Comparison of ENCODE assay signal across 14 mouse cellular contexts in the genomic region with DNA sequence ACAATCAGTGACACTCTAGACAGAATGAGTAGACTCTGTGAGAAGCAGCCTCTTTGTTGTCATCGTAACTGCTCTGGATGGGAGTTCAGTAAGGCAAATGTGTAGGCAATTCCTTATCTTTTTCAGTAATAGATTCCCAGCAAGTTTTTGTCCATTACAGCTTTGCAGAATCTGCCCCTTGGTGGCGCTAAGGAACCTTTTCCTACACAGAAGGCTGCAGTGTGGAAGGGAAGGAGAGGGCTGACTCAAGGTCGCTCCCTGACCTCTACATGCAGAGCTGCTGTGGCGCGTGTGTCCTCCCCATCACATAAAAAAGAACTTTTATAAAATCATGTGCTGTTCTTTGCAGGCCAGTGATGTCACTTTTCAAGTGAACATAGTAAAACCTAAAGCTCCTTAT. TPM values are rescaled to one million over a fixed set of nuclear protein-coding genes. Genes with fewer than 3 reads are reported as not detected.
DNase-seq lines count a peak whose midpoint lies in the region; ATAC-seq and TF ChIP-seq lines count a peak whose summit lies in the region.
"Had no signal": no experiment of that assay in that cellular context is flagged by ENCODE, and none has a peak within 500 bp of the region (broad histone marks: within the 10 kb centered on the region; RNA-seq: fewer than 3 reads in every experiment).

No protein-coding gene starts in this region.

- ATAC-seq in kidney, embryonic 15.5 days (replicated peaks; ENCODE audit: low FRiP score) = no peak
- ATAC-seq in common myeloid progenitor, adult 5-6 weeks (replicated peaks; ENCODE audit: low read depth, poor library complexity, severe bottlenecking) = peak; percentile 31; the same call in 1 of the 2 replicates

- H3K36me3 ChIP-seq in kidney, adult 2 months (ENCODE audit: control insufficient read depth, insufficient read depth, low read length) = no peaks in the 10 kb centered on the region
- H3K36me3 ChIP-seq in kidney, embryonic 15.5 days = peaks cover 86% of the 10 kb centered on the region

- no peaks in the 10 kb centered on the region for H3K27me3 ChIP-seq in kidney, adult 2 months (replicated peaks; ENCODE audit: control insufficient read depth, insufficient read depth, low read length)
- no peaks in the 10 kb centered on the region for H3K27me3 ChIP-seq in kidney, embryonic 15.5 days
- H3K27me3 ChIP-seq: hindbrain, embryonic 13.5 days; neural tube, embryonic 12.5 days had no signal

- DNase-seq in kidney, adult 2 months = no peak
- DNase-seq in right cerebral cortex, postnatal 4 days = peak; percentile 19
- DNase-seq in right cerebral cortex, postnatal 25 days = no peak
- DNase-seq in urinary bladder, postnatal 4 days (ENCODE audit: low spot score in 2 of 2) = no peak
- DNase-seq in cerebellum, postnatal 36 days = no peak
- DNase-seq: cerebellum, adult 9-10 months; heart, adult 18-20 months; thymus, postnatal 36 days had no signal

- peak; percentile 34 for TF ChIP-seq CTCF in kidney, adult 2 months (conservative IDR thresholded peaks at IDR 0.05; ENCODE audit: insufficient read depth, insufficient read length, low read depth, low read length)

- no peak overlapping the region for H3K9ac ChIP-seq in kidney, embryonic 15.5 days
- H3K9ac ChIP-seq: hindbrain, embryonic 13.5 days; neural tube, embryonic 12.5 days had no signal

- WGBS in kidney, adult 2 months = 69% methylated on average over 5 of the region's 5 CpGs
- 83% methylated on average over 5 of the region's 5 CpGs for WGBS in kidney, embryonic 15.5 days

- H3K27ac ChIP-seq in kidney, adult 2 months (ENCODE audit: insufficient read depth, low read depth, low read length) = no peak overlapping the region
- H3K27ac ChIP-seq in kidney, embryonic 15.5 days = no peak overlapping the region
- H3K27ac ChIP-seq: hindbrain, embryonic 13.5 days; neural tube, embryonic 12.5 days had no signal

- no peak overlapping the region for H3K4me3 ChIP-seq in kidney, adult 2 months (ENCODE audit: insufficient read depth, low read depth, low read length)
- no peak overlapping the region for H3K4me3 ChIP-seq in kidney, embryonic 15.5 days (replicated peaks)
- H3K4me3 ChIP-seq: hindbrain, embryonic 13.5 days; neural tube, embryonic 12.5 days had no signal

- no peaks in the 10 kb centered on the region for H3K9me3 ChIP-seq in kidney, embryonic 15.5 days (replicated peaks)
- H3K9me3 ChIP-seq: hindbrain, embryonic 13.5 days; neural tube, embryonic 12.5 days had no signal

- no peak for TF ChIP-seq POLR2A in kidney, adult 2 months (IDR thresholded peaks at IDR 0.05; ENCODE audit: low read depth, low read length)

- peaks cover 10% of the 10 kb centered on the region; the same call in 1 of the 2 replicates for H3K4me1 ChIP-seq in kidney, adult 2 months (ENCODE audit: control insufficient read depth, insufficient read depth, low read length)
- H3K4me1 ChIP-seq in kidney, embryonic 15.5 days = peaks cover 28% of the 10 kb centered on the region

- H3K4me2 ChIP-seq in kidney, embryonic 15.5 days = no peak overlapping the region
- H3K4me2 ChIP-seq: hindbrain, embryonic 13.5 days; neural tube, embryonic 12.5 days had no signal

RNA-seq across cellular contexts. Expression of gene Nsl1, which starts 5.6 kb away (rescaled TPM):
- polyA plus RNA-seq in kidney, adult 2 months (2012; rRNA removed) = 0.31 and 0.43 TPM in 2 replicates
- polyA plus RNA-seq in kidney, embryonic 15.5 days (2015; fragmentation: Nextera tagmentation; extraction: Ambion mirVana) = 22.1 and 23.1 TPM in 2 replicates
- total RNA-seq in common myeloid progenitor, adult 5-6 weeks (2017) = 10.2 and 13.3 TPM in 2 replicates

RNA-seq across cellular contexts. Expression of gene Tatdn3, which starts 5.6 kb away (rescaled TPM):
- 8.1 and 10.4 TPM in 2 replicates for polyA plus RNA-seq in kidney, adult 2 months (2012; rRNA removed)
- polyA plus RNA-seq in kidney, embryonic 15.5 days (2015; fragmentation: Nextera tagmentation; extraction: Ambion mirVana) = 12.8 and 13.8 TPM in 2 replicates
- 16.9 and 24.8 TPM in 2 replicates for total RNA-seq in common myeloid progenitor, adult 5-6 weeks (2017)

RNA-seq across cellular contexts. Expression of gene Batf3, which starts 29.3 kb away (rescaled TPM):
- 4.1 and 4.9 TPM in 2 replicates for polyA plus RNA-seq in kidney, adult 2 months (2012; rRNA removed)
- 12.5 and 13.7 TPM in 2 replicates for polyA plus RNA-seq in kidney, embryonic 15.5 days (2015; fragmentation: Nextera tagmentation; extraction: Ambion mirVana)
- total RNA-seq in common myeloid progenitor, adult 5-6 weeks (2017) = 6.0 TPM in 1 of 2 replicates, not detected in the other

RNA-seq across cellular contexts. Expression of gene Spata45, which starts 31.9 kb away (rescaled TPM):
- not detected in 2 replicates for polyA plus RNA-seq in kidney, adult 2 months (2012; rRNA removed)
- not detected in 2 replicates for polyA plus RNA-seq in kidney, embryonic 15.5 days (2015; fragmentation: Nextera tagmentation; extraction: Ambion mirVana)
- total RNA-seq in common myeloid progenitor, adult 5-6 weeks (2017) = not detected in 2 replicates
- total RNA-seq: heart, adult 18-20 months; left cerebral cortex, adult 18-20 months had no signal
- polyA plus RNA-seq: forebrain, embryonic 11.5 days; hindbrain, embryonic 13.5 days had no signal

RNA-seq across cellular contexts. Expression of gene Flvcr1, which starts 42.4 kb away (rescaled TPM):
- polyA plus RNA-seq in kidney, adult 2 months (2012; rRNA removed) = 10.8 and 16.1 TPM in 2 replicates
- polyA plus RNA-seq in kidney, embryonic 15.5 days (2015; fragmentation: Nextera tagmentation; extraction: Ambion mirVana) = 6.7 and 7.1 TPM in 2 replicates
- 21.1 and 26.6 TPM in 2 replicates for total RNA-seq in common myeloid progenitor, adult 5-6 weeks (2017)

Comparison
In these comparisons a context has a peak if more than half of its experiments do, and no peak if none do; other contexts are left out.
1. RNA of gene Nsl1, which starts 5.6 kb away (polyA plus RNA-seq): 22.1 to 23.1 TPM in kidney, embryonic 15.5 days; 0.31 to 0.43 TPM in kidney, adult 2 months; every median in the first group is over 10 times any median in the second.